Mouse (Mus musculus) heart, adult 8-10 months (tissue): ENCODE measurements around the gene Hist1h3e. TPM values are rescaled to one million over a fixed set of nuclear protein-coding genes. Genes with fewer than 3 reads are reported as not detected.
"Not testable (repeated sequence)": the region's sequence is repeated elsewhere in the genome, so short reads cannot be mapped to it uniquely, and the experiment has no call there.

Source experiments
- DNase-seq: peaks from one replicate; pipeline ENCODE4 v3.0.0; 2022; ENCODE audit warnings: low spot score
- total RNA-seq, 4 experiments: library from RNA; stranded (reverse); gene quantifications; 2 replicates each; pipeline ENCODE4 v1.2.4; 2022

Hist1h3e gene
- total RNA-seq, 4 experiments from 2014 or later: 13.1 to 17.7 (median 13.5) TPM

GRCm38 (mm10) chr13:23539821-23540220 lies 22.3 kb downstream of the Hist1h3e start:
- not testable (repeated sequence) for DNase-seq

- no peak for DNase-seq
These were observed 23.9 kb downstream of the Hist1h3e start for GRCm38 (mm10) chr13:23538249-23538648.

- DNase-seq: no peak
These were observed 25.0 kb downstream of the Hist1h3e start for GRCm38 (mm10) chr13:23537006-23537710.

DNA sequence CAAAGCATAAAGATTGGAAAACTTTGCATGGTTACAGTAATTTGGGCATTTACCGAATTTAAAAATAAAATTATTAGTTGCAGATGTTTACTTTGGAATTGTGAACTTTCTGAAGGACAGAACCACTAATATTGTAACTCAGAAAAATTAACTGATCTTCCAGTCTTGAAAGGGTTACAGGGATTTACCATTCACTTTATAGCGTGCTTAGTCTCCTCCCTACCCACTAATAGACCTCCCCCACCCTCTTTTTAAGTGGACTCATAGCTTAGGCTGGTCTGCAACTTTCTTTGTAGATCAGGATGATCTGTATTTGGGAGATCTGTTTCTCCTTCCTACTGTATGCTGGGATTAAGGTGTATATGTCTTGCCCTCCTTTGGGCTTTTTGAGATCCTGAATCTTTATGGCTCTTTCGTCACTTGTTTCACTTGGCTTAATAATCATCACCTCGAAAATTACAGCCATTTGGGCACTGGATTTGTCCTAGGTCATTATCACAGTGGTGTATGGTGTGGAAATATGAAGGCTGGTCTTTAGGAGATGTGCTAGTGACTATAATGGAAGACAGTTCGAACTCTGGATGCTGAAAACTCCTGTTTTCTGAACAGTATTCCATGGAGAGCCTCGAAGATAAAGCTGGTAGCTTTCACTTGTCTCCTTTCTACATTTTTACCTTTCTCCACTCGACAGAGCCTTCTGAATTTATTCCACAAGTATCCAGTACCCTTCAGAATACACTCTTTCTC lies 25.9 kb downstream of the Hist1h3e start:
- no peak for DNase-seq

DNA sequence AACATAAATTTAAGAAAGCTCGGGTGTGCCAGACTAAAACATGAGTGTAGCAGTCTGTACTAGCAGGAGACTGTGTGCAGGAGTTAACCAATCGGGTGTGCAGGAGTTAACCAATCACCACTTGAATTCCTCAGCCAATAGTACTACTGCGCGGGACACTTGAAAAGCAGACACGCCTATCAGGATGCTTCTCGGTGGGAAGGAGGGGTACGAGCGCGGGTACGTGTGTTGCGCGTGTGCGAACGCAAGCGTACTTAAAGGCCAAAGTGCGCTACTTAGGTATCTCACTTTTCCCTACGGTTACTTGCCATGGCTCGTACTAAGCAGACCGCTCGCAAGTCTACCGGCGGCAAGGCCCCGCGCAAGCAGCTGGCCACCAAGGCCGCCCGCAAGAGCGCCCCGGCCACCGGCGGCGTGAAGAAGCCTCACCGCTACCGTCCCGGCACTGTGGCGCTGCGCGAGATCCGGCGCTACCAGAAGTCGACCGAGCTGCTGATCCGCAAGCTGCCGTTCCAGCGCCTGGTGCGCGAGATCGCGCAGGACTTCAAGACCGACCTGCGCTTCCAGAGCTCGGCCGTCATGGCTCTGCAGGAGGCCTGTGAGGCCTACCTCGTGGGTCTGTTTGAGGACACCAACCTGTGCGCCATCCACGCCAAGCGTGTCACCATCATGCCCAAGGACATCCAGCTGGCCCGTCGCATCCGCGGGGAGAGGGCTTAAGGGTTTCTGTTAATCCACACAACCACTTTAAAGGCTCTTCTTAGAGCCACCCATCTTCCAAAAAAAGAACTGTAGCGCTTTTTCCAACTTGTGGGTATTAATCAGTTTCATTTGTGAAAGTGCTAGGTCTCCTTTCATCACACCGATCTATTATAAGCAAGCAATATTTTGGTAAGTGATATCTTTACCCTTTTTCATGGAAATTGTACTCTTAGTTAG lies 26.8 kb downstream of the Hist1h3e start, which contains the start of gene Hist1h3g:
Gene Hist1h3g, plus strand, starts transcription at position 286 of the 939 bp plus-strand sequence.
- peak; percentile 87 for DNase-seq

- DNase-seq: no peak
These were observed 27.6 kb downstream of the Hist1h3e start for GRCm38 (mm10) chr13:23534368-23535131.

DNA sequence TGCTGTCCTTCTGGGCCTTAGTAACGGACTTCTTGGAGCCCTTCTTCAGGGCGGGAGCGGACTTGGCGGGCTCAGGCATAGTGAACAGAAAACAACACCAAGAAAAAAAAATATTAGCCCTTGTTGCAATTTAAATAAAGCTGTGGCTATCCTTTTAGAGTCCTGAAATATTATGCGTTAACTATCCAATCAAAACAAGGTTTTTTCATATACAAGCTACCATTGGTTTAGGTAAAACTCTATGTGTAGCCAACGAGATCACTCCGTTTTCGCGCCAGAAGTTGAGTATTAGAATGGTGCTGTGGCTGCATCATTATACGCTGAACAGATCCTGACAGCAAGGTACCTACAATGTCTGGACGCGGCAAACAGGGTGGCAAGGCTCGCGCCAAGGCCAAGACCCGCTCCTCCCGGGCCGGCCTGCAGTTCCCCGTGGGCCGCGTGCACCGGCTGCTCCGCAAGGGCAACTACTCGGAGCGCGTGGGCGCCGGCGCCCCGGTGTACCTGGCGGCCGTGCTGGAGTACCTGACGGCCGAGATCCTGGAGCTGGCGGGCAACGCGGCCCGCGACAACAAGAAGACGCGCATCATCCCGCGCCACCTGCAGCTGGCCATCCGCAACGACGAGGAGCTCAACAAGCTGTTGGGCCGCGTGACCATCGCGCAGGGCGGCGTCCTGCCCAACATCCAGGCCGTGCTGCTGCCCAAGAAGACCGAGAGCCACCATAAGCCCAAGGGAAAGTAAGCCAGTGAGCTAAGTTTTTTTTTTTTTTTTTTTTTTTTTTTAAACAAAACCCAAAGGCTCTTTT lies 28.4 kb downstream of the Hist1h3e start, which contains the start of gene Hist1h2af:
Gene Hist1h2af, plus strand, starts transcription at position 347 of the 808 bp plus-strand sequence.
- peak; percentile 68 for DNase-seq

- no peak for DNase-seq
These were observed 29.7 kb downstream of the Hist1h3e start for GRCm38 (mm10) chr13:23532262-23533075.

GRCm38 (mm10) chr13:23530901-23531875 lies 31.0 kb downstream of the Hist1h3e start, which contains the start of gene Hist1h4h:
Gene Hist1h4h, plus strand, starts transcription at chr13:23531050.
- peak; percentile 99 for DNase-seq

DNA sequence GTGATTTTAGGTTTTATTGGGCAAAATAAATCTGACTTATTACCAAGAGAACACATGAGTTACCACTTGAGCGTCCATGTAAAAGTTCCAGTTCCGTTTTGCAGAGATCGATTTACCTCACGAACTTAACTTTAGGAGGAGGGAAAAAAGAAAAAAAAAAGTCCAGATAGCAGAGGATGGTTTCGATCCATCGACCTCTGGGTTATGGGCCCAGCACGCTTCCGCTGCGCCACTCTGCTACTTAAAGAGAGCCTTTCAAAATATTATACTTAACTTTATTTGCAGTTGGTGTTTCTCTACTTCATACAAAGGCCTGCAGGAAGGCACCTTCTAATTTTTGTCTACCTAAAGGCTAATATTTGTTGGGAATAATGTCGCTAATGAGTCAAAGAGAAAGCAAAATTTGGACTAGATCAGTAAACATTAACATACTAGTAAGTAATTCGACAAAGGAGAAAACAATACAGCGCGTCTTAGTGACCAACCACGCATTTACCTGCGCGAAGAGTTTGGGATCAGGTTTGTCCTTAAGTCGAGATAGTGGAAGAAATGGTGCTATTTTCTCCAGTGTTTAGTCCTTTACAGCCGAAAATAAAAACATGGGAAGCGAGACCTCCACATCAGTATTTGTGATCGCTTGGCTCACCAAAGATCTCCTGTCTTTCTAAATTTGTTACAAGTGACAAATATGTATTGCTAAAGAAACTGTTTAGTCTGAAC lies 31.8 kb downstream of the Hist1h3e start:
- DNase-seq: peak; percentile 88

DNA sequence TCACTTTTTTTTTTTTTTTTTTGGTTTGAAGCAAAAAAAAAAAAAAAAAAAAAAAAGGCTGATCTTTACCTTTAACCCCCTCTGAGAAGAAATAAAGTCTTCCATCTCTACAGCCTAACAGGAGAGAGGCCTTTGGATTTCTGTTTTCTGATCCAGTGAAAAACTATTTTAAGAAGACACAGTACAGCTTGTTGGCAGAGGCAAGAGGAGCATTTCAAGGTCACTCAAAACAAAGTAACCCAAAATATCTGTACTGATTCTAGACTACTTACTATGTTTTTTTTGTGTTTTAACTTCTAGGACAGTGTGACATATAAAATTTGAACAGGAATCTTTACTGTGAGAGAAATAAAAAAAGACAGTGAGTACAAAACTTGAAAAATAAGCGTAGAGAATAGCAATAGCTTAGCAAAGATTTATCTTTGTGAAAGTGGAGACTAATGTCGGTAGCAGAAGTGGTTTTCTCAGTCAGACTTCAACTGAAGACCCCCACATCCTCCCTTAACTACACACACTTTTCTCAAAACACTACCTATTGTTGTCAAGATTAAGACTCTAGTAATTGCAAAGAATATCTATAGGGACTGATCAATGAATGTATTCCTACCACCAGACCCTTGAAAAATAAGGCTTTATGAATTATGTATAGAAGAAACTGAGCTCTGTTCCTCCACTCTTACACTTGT lies 32.5 kb downstream of the Hist1h3e start:
- DNase-seq: no peak

DNA sequence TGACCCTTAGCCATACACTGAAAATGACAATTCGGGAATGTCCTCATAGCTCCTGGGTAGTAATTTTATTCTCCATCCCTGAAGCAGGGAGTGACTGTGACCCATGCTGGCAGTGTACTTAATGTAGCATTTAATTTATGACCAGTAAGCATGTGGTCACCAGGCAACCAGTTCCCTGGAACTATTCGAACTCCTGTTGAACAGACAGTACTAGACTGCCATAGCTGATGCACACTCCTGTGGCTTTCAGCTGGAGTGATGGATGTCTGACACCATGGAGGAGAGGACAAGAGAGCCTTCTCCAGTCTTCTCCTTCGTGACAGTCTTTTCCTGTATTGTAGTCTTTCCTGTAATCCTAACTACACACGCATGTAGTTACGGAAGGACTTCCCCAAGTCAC lies 33.2 kb downstream of the Hist1h3e start:
- no peak for DNase-seq

DNA sequence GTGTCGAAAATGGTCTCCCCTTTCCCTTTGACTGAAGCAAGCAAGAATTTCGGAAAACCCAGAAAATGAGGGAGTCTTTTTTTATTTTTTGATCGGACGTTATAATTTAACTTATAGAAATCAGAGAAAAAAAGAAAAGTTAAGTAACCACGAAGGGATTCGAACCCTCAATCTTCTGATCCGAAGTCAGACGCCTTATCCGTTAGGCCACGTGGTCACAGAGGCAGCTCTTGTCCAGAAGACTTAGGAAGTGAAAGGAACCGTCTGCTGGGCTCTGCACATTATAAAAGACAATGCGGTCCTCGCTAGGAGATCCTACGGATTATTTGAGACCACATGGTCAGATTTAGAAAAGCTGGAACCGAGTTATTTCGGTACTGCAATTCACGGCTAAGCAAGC lies 35.9 kb downstream of the Hist1h3e start:
- DNase-seq: peak; percentile 94

DNA sequence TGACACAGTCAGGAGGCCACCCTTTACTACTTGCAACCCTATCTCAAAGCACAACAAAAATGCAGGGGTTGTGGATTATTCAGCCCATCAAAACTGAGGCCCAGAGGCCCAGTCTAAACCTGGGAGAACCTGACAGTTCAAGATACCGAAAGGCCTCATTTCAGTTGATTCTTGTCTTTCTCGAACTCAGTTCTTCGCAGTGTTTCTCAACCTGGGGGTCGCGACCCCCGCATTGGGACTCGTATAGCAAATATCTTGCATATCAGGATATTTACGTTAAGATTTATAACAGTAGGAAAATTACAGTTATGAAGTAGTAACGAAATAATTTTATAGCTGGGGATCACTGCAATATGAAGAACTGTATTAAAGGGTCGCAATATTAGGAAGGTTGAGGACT lies 36.3 kb downstream of the Hist1h3e start:
- no peak for DNase-seq

DNA sequence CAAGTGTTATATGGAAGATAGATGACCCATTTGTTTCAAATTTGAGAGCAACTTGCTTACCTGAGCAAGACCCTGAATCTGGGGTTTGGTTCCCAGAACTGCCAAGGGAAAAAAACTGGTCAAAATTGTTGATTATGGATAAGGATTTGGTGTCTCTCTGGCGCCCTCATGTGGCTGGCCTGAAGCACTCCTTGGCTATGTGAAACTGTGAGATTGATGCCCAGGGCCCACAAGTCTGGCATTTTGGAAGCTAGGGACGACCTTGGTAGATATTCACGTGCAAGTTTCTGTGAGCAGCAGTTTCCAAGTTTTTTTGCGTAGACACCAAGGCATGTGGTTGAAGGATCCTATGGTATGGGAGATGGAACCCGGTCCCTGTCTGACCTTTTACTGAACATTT lies 37.5 kb downstream of the Hist1h3e start:
- peak; percentile 54 for DNase-seq

GRCm38 (mm10) chr13:23523976-23524375 lies 38.2 kb downstream of the Hist1h3e start:
- DNase-seq: no peak

- peak; percentile 84 for DNase-seq
These were observed 40.5 kb downstream of the Hist1h3e start for GRCm38 (mm10) chr13:23521703-23522102.
